Mouse (Mus musculus) embryonic fibroblast, embryonic 13.5 days (primary cell): ENCODE results near the gene Cfap44. TPM values are rescaled to one million over a fixed set of nuclear protein-coding genes. Genes with fewer than 3 reads are reported as not detected.

Experiments used
- H3K27ac ChIP-seq: 2 replicates; pipeline ENCODE4 v1.5.1; 2012; ENCODE audit warnings: low read length, control low read depth, inconsistent platforms; ENCODE audit not compliant: insufficient read depth
- H3K4me1 ChIP-seq: 2 replicates; pipeline ENCODE4 v1.6.1; 2011; ENCODE audit warnings: low read length; ENCODE audit not compliant: control insufficient read depth, insufficient read depth
- H3K4me3 ChIP-seq: 2 replicates; pipeline ENCODE4 v1.5.1; 2011; ENCODE audit warnings: mild to moderate bottlenecking, control low read depth, low read length; ENCODE audit not compliant: insufficient read depth
- CTCF ChIP-seq: IDR thresholded peaks from 2 replicates; pipeline ENCODE4 v1.5.1; 2011; ENCODE audit warnings: mild to moderate bottlenecking, control low read depth, low read length, moderate library complexity, borderline replicate concordance; ENCODE audit not compliant: insufficient read depth
- POLR2A ChIP-seq: IDR thresholded peaks from 2 replicates; pipeline ENCODE4 v1.6.1; 2011; ENCODE audit warnings: low read depth, mild to moderate bottlenecking, control low read depth, low read length, moderate library complexity
- polyA plus RNA-seq: library from polyadenylated mRNA; stranded (reverse); fragments of >200 nt; gene quantifications from 2 replicates; pipeline ENCODE4 v1.2.4, GENCODE M21; 2011; ENCODE audit warnings: low read depth; ENCODE audit not compliant: missing spikeins, insufficient read length

The Cfap44 gene
- polyA plus RNA-seq: not detected in 2 replicates

- Histone ChIP-seq H3K27ac (no peak within 1 kb of the TSS), H3K4me1 (no peaks in the 10 kb centered on the region), H3K4me3 (no peak within 1 kb of the TSS)
- TF ChIP-seq POLR2A: peak; percentile 41
- no peak for TF ChIP-seq CTCF
These were observed at the start of gene Cfap44 for GRCm38 (mm10) chr16:44394577-44395243. TSS of gene Cfap44 (plus strand) at chr16:44394796.

- TF ChIP-seq CTCF (0 out of 2 replicates have a peak, but pooled peaks have one; percentile 9), POLR2A (peak; percentile 77)
- peak within 1 kb of the TSS; percentile 54; the same call in 1 of the 2 replicates for H3K27ac ChIP-seq
These were observed 47.3 kb upstream of the Cfap44 start, which contains the start of gene Spice1 for GRCm38 (mm10) chr16:44347071-44347901. TSS of gene Spice1 (plus strand) at chr16:44347121.

GRCm38 (mm10) chr16:44349801-44350397 is 44.7 kb upstream of the Cfap44 start:
- no peaks in the 10 kb centered on the region for H3K4me1 ChIP-seq
- no peak overlapping the region for H3K4me3 ChIP-seq
- TF ChIP-seq POLR2A (no peak), CTCF (no peak)
- H3K27ac ChIP-seq: no peak overlapping the region

More at GRCm38 (mm10) chr16:44347071-44347901, 47.3 kb upstream of the Cfap44 start, which contains the start of gene Spice1:
- peak within 1 kb of the TSS; percentile 62 for H3K4me3 ChIP-seq
- H3K4me1 ChIP-seq: no peaks in the 10 kb centered on the region

GRCm38 (mm10) chr16:44356291-44356690 is 38.3 kb upstream of the Cfap44 start:
- no peak overlapping the region for H3K4me3 ChIP-seq
- TF ChIP-seq POLR2A: no peak
- no peak for TF ChIP-seq CTCF
- no peak overlapping the region for H3K27ac ChIP-seq
- no peaks in the 10 kb centered on the region for H3K4me1 ChIP-seq

GRCm38 (mm10) chr16:44357571-44358268 is 36.9 kb upstream of the Cfap44 start:
- H3K4me3 ChIP-seq: no peak overlapping the region
- no peak overlapping the region for H3K27ac ChIP-seq
- no peaks in the 10 kb centered on the region for H3K4me1 ChIP-seq

GRCm38 (mm10) chr16:44361921-44362890 is 32.4 kb upstream of the Cfap44 start:
- Histone ChIP-seq H3K4me3 (no peak overlapping the region), H3K27ac (no peak overlapping the region), H3K4me1 (no peaks in the 10 kb centered on the region)
- TF ChIP-seq POLR2A: no peak
- TF ChIP-seq CTCF: no peak

More at GRCm38 (mm10) chr16:44357571-44358268, 36.9 kb upstream of the Cfap44 start:
- TF ChIP-seq CTCF (no peak), POLR2A (no peak)

- no peak for TF ChIP-seq POLR2A
- TF ChIP-seq CTCF: no peak
- H3K27ac ChIP-seq: no peak overlapping the region
- no peak overlapping the region for H3K4me3 ChIP-seq
- no peaks in the 10 kb centered on the region for H3K4me1 ChIP-seq
These were observed 29.1 kb upstream of the Cfap44 start for GRCm38 (mm10) chr16:44365522-44365921.

GRCm38 (mm10) chr16:44375459-44375858 is 19.1 kb upstream of the Cfap44 start:
- H3K27ac ChIP-seq: no peak overlapping the region
- TF ChIP-seq POLR2A (no peak), CTCF (no peak)
- no peak overlapping the region for H3K4me3 ChIP-seq
- no peaks in the 10 kb centered on the region for H3K4me1 ChIP-seq
